21 mouse cellular contexts compared by ENCODE assay signal in genomic region chr6:29286870-29287269, GRCm38 (mm10). TPM values are rescaled to one million over a fixed set of nuclear protein-coding genes. Genes with fewer than 3 reads are reported as not detected.
"Had no signal": no experiment of that assay in that cellular context is flagged by ENCODE, and none has a peak within 500 bp of the region (broad histone marks: within the 10 kb centered on the region; RNA-seq: fewer than 3 reads in every experiment).

No protein-coding gene starts in this region.

- H3K4me2 ChIP-seq: intestine, embryonic 15.5 days; limb, embryonic 12.5 days; limb, embryonic 15.5 days; liver, embryonic 12.5 days; liver, embryonic 15.5 days; lung, embryonic 15.5 days; midbrain, embryonic 11.5 days; stomach, embryonic 15.5 days had no signal

- ATAC-seq: intestine, embryonic 15.5 days; liver, embryonic 12.5 days had no signal

- H3K9ac ChIP-seq: intestine, embryonic 15.5 days; limb, embryonic 12.5 days; limb, embryonic 15.5 days; liver, embryonic 12.5 days; liver, embryonic 15.5 days; lung, embryonic 15.5 days; stomach, embryonic 15.5 days had no signal

- H3K4me1 ChIP-seq: intestine, embryonic 15.5 days; limb, embryonic 12.5 days; limb, embryonic 15.5 days; liver, embryonic 12.5 days; liver, embryonic 15.5 days; lung, embryonic 15.5 days; stomach, embryonic 15.5 days had no signal

- DNase-seq: kidney, adult 11 months; kidney, adult 9 months; kidney, postnatal 14 days; left cerebral cortex, postnatal 4 days; lung, adult 18-20 months; lung, postnatal 10 days; lung, postnatal 36 days; right cerebral cortex, postnatal 14 days; right cerebral cortex, postnatal 4 days; spleen, adult 18-20 months had no signal

- H3K27ac ChIP-seq: intestine, embryonic 15.5 days; limb, embryonic 12.5 days; limb, embryonic 15.5 days; liver, embryonic 12.5 days; liver, embryonic 15.5 days; lung, embryonic 15.5 days; stomach, embryonic 15.5 days had no signal

- H3K27me3 ChIP-seq: intestine, embryonic 15.5 days; limb, embryonic 15.5 days; liver, embryonic 12.5 days; liver, embryonic 15.5 days; lung, embryonic 15.5 days; stomach, embryonic 15.5 days had no signal

- H3K9me3 ChIP-seq: intestine, embryonic 15.5 days; limb, embryonic 12.5 days; limb, embryonic 15.5 days; liver, embryonic 12.5 days; liver, embryonic 15.5 days; lung, embryonic 15.5 days; stomach, embryonic 15.5 days had no signal

- H3K36me3 ChIP-seq: intestine, embryonic 15.5 days; limb, embryonic 12.5 days; limb, embryonic 15.5 days; liver, embryonic 12.5 days; liver, embryonic 15.5 days; lung, embryonic 15.5 days; stomach, embryonic 15.5 days had no signal

- H3K4me3 ChIP-seq: intestine, embryonic 15.5 days; limb, embryonic 12.5 days; limb, embryonic 15.5 days; liver, embryonic 12.5 days; liver, embryonic 15.5 days; lung, embryonic 15.5 days; stomach, embryonic 15.5 days had no signal

RNA-seq across cellular contexts. Expression of gene Fam71f1, which starts 32.1 kb away (rescaled TPM):
- polyA plus RNA-seq: intestine, embryonic 15.5 days; limb, embryonic 12.5 days; limb, embryonic 15.5 days; liver, embryonic 12.5 days; liver, embryonic 15.5 days; lung, embryonic 15.5 days; midbrain, embryonic 11.5 days; midbrain, embryonic 14.5 days; midbrain, postnatal 0 days; neural tube, embryonic 14.5 days had no signal
